Mouse (Mus musculus) heart, postnatal 0 days (tissue): ENCODE measurements at regions not wholly inside any gene's neighbourhood (a gene's known extent, or its start where the extent isn't known, plus 50 kb on each side); places are given as distances from the start of the nearest gene placed in this dataset.

Experiments
- ATAC-seq: fragments of 200-750 bp; cut with Nextera tagmentation; 2 replicates; pipeline ENCODE4 v1.8.0; 2017; ENCODE audit warnings: low read depth, moderate number of reproducible peaks, moderate library complexity; ENCODE audit not compliant: insufficient read depth
- DNase-seq: peaks from one replicate; pipeline ENCODE4 v3.0.0-alpha.2; 2016; ENCODE audit warnings: low spot score
- H3K27ac ChIP-seq: fragments of 300-500 bp; sonication (generic); 2 replicates; pipeline ENCODE4 v1.5.1; 2014; ENCODE audit warnings: low read depth, mild to moderate bottlenecking
- H3K27me3 ChIP-seq: fragments of 300-500 bp; sonication (generic); 2 replicates; pipeline ENCODE4 v1.6.1; 2014; ENCODE audit warnings: low read length, mixed read lengths; ENCODE audit not compliant: control insufficient read depth, insufficient read depth
- H3K36me3 ChIP-seq: fragments of 300-500 bp; sonication (generic); replicated peaks from 2 replicates; pipeline ENCODE4 v1.6.1; 2014; ENCODE audit warnings: low read length, mixed read lengths; ENCODE audit not compliant: control insufficient read depth, insufficient read depth
- H3K4me1 ChIP-seq: fragments of 300-500 bp; sonication (generic); 2 replicates; pipeline ENCODE4 v1.6.1; 2014; ENCODE audit warnings: antibody characterized with exemption; ENCODE audit not compliant: control insufficient read depth, insufficient read depth
- H3K4me2 ChIP-seq: fragments of 300-500 bp; sonication (generic); 2 replicates; pipeline ENCODE4 v1.6.1; 2014; ENCODE audit warnings: low read depth, mild to moderate bottlenecking, low read length, moderate library complexity
- H3K4me3 ChIP-seq: fragments of 300-500 bp; sonication (generic); 2 replicates; pipeline ENCODE4 v1.5.1; 2014; ENCODE audit warnings: low read depth, low read length
- H3K9ac ChIP-seq: fragments of 300-500 bp; sonication (generic); replicated peaks from 2 replicates; pipeline ENCODE4 v1.6.1; 2014; ENCODE audit warnings: low read depth, low read length, mixed read lengths
- H3K9me3 ChIP-seq: fragments of 300-500 bp; sonication (generic); replicated peaks from 2 replicates; pipeline ENCODE4 v1.6.1; 2016; ENCODE audit warnings: low read length; ENCODE audit not compliant: control insufficient read depth
- CTCF ChIP-seq: IDR thresholded peaks from 2 replicates; pipeline ENCODE4 v1.5.1; 2016; ENCODE audit warnings: antibody characterized with exemption, control low read depth, low read depth
- EP300 ChIP-seq: IDR thresholded peaks from 2 replicates; pipeline ENCODE4 v1.6.1; 2016; ENCODE audit warnings: antibody characterized with exemption, low read depth
- WGBS: fragments of 180-500 bp; shearing (Covaris S2); extraction: QIAGEN DNeasy Blood & Tissue Kit; methylation state at CpG from one replicate; pipeline ENCODE4 v1.1.7; 2014; 5-methylcytosine and 5-hydroxymethylcytosine counted together

GRCm38 (mm10) chrX:99530511-99530910 lies 59.4 kb upstream of the Pja1 start:
- DNase-seq (no peak), ATAC-seq (no peak; the same call in 1 of the 2 replicates)
- Histone ChIP-seq H3K36me3 (no peaks in the 10 kb centered on the region), H3K4me1 (no peaks in the 10 kb centered on the region), H3K9me3 (no peaks in the 10 kb centered on the region), H3K9ac (no peak overlapping the region), H3K27ac (0 out of 2 replicates have a peak overlapping the region, but pooled peaks have one; percentile 46), H3K4me2 (no peak overlapping the region), H3K27me3 (0 out of 2 replicates have a peak, but pooled peaks cover 4% of the 10 kb centered on the region), H3K4me3 (no peak overlapping the region)
- WGBS: 57% methylated on average over 7 of the region's 7 CpGs
- TF ChIP-seq EP300 (no peak), CTCF (no peak)

GRCm38 (mm10) chrX:99523306-99523705 lies 52.2 kb upstream of the Pja1 start:
- Histone ChIP-seq H3K9ac (no peak overlapping the region), H3K9me3 (no peaks in the 10 kb centered on the region), H3K27ac (no peak overlapping the region), H3K27me3 (peaks cover 6% of the 10 kb centered on the region; the same call in 1 of the 2 replicates), H3K4me1 (no peaks in the 10 kb centered on the region), H3K36me3 (no peaks in the 10 kb centered on the region), H3K4me3 (no peak overlapping the region), H3K4me2 (no peak overlapping the region)
- no peak for TF ChIP-seq CTCF
- TF ChIP-seq EP300: no peak
- 30% methylated on average over 6 of the region's 6 CpGs for WGBS
- ATAC-seq: no peak
- no peak for DNase-seq

GRCm38 (mm10) chrX:99522830-99523229 lies 51.8 kb upstream of the Pja1 start:
- ATAC-seq (no peak; the same call in 1 of the 2 replicates), DNase-seq (no peak)
- Histone ChIP-seq H3K27ac (no peak overlapping the region), H3K4me2 (no peak overlapping the region), H3K9ac (no peak overlapping the region), H3K4me1 (no peaks in the 10 kb centered on the region), H3K9me3 (no peaks in the 10 kb centered on the region), H3K36me3 (no peaks in the 10 kb centered on the region), H3K4me3 (no peak overlapping the region), H3K27me3 (peaks cover 6% of the 10 kb centered on the region; the same call in 1 of the 2 replicates)
- no peak for TF ChIP-seq EP300
- peak; percentile 73 for TF ChIP-seq CTCF
- WGBS: 23% methylated on average over 5 of the region's 5 CpGs

- Histone ChIP-seq H3K27ac (no peak overlapping the region), H3K36me3 (no peaks in the 10 kb centered on the region), H3K4me2 (no peak overlapping the region), H3K4me1 (no peaks in the 10 kb centered on the region), H3K27me3 (peaks cover 6% of the 10 kb centered on the region; the same call in 1 of the 2 replicates), H3K9me3 (no peaks in the 10 kb centered on the region), H3K4me3 (no peak overlapping the region), H3K9ac (no peak overlapping the region)
- ATAC-seq (no peak), DNase-seq (no peak)
- WGBS: 60% methylated on average over 11 of the region's 11 CpGs
- TF ChIP-seq EP300 (no peak), CTCF (no peak)
Measured at GRCm38 (mm10) chrX:99522289-99522688, 51.2 kb upstream of the Pja1 start.

DNA sequence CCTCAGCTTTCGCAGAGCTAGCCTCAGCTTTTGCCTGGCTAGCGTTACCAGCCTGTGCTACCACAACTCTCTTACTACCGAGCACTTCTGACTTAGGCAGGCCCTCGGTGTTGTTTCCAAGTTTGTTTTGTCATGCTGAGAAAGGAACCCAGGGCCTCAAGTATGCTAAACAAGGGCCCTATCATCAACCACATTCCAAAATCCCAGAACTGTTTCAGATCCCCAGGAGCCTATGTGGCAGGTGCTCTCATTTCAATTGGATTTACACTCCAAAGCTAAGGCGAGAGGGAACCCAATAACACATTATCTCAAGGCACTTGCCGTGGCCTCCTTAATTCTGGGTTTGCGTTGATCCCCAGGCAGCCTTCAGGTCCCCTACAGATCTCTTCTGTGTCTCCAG lies 50.8 kb upstream of the Pja1 start:
- no peak for ATAC-seq
- H3K4me2 ChIP-seq: no peak overlapping the region
- H3K9ac ChIP-seq: no peak overlapping the region
- no peak overlapping the region for H3K4me3 ChIP-seq
- H3K27me3 ChIP-seq: peaks cover 6% of the 10 kb centered on the region; the same call in 1 of the 2 replicates
- H3K27ac ChIP-seq: no peak overlapping the region
- no peaks in the 10 kb centered on the region for H3K9me3 ChIP-seq
- H3K4me1 ChIP-seq: no peaks in the 10 kb centered on the region
- WGBS: 66% methylated on average over 7 of the region's 7 CpGs
- DNase-seq: no peak
- no peaks in the 10 kb centered on the region for H3K36me3 ChIP-seq
- TF ChIP-seq EP300: no peak
- TF ChIP-seq CTCF: no peak
